Mouse (Mus musculus) fibroblast of lung, adult 2 months (primary cell): ENCODE data around the gene Prdm16.

Experiments
- DNase-seq: peaks from one replicate; pipeline ENCODE4 v3.0.0-alpha.2; 2011; ENCODE audit warnings: low read depth

Gene Prdm16

GRCm38 (mm10) chr4:154636721-154637311, at the start of gene Prdm16:
TSS of gene Prdm16 (minus strand) at chr4:154636873.
- DNase-seq: no peak

GRCm38 (mm10) chr4:154683068-154683752, 46.5 kb upstream of the Prdm16 start:
- no peak for DNase-seq

GRCm38 (mm10) chr4:154682311-154682710, 45.6 kb upstream of the Prdm16 start:
- no peak for DNase-seq

- DNase-seq: no peak
These were observed 38.8 kb upstream of the Prdm16 start for GRCm38 (mm10) chr4:154675441-154676000.

- no peak for DNase-seq
These were observed 38.3 kb upstream of the Prdm16 start for GRCm38 (mm10) chr4:154674966-154675365.

GRCm38 (mm10) chr4:154674541-154674940, 37.9 kb upstream of the Prdm16 start:
- no peak for DNase-seq

- no peak for DNase-seq
These were observed 37.3 kb upstream of the Prdm16 start for GRCm38 (mm10) chr4:154673986-154674385.

GRCm38 (mm10) chr4:154672027-154672426, 35.4 kb upstream of the Prdm16 start:
- no peak for DNase-seq

- DNase-seq: no peak
These were observed 34.7 kb upstream of the Prdm16 start for GRCm38 (mm10) chr4:154671232-154671912.

GRCm38 (mm10) chr4:154667767-154668166, 31.1 kb upstream of the Prdm16 start, which contains the start of gene Actrt2:
TSS of gene Actrt2 (minus strand) at chr4:154667867.
- DNase-seq: no peak

GRCm38 (mm10) chr4:154662681-154663215, 26.1 kb upstream of the Prdm16 start:
- DNase-seq: no peak

GRCm38 (mm10) chr4:154661256-154661655, 24.6 kb upstream of the Prdm16 start:
- no peak for DNase-seq

- DNase-seq: no peak
These were observed 23.4 kb upstream of the Prdm16 start for GRCm38 (mm10) chr4:154660025-154660424.

GRCm38 (mm10) chr4:154655134-154655910, 18.6 kb upstream of the Prdm16 start:
- DNase-seq: no peak

- no peak for DNase-seq
These were observed 15.8 kb upstream of the Prdm16 start for GRCm38 (mm10) chr4:154652494-154652893.

GRCm38 (mm10) chr4:154649083-154649747, 12.5 kb upstream of the Prdm16 start:
- DNase-seq: peak; percentile 63

- no peak for DNase-seq
These were observed 5.8 kb upstream of the Prdm16 start for GRCm38 (mm10) chr4:154642496-154642895.

GRCm38 (mm10) chr4:154641296-154642110, 4.8 kb upstream of the Prdm16 start:
- DNase-seq: no peak

- no peak for DNase-seq
These were observed 4.0 kb upstream of the Prdm16 start for GRCm38 (mm10) chr4:154640443-154641295.
